Mouse (Mus musculus): ENCODE measurements at regions not wholly inside any gene's neighbourhood (a gene's known extent, or its start where the extent isn't known, plus 50 kb on each side); places are given as distances from the start of the nearest gene placed in this dataset.

GRCm38 (mm10) chr1:165086131-165086530 is 74.4 kb downstream of the Tbx19 start:
- no peak for DNase-seq (ENCODE audit: low spot score)

- DNase-seq (ENCODE audit: low spot score), result no peak
These were observed 75.8 kb downstream of the Tbx19 start for GRCm38 (mm10) chr1:165084753-165085152.

DNA sequence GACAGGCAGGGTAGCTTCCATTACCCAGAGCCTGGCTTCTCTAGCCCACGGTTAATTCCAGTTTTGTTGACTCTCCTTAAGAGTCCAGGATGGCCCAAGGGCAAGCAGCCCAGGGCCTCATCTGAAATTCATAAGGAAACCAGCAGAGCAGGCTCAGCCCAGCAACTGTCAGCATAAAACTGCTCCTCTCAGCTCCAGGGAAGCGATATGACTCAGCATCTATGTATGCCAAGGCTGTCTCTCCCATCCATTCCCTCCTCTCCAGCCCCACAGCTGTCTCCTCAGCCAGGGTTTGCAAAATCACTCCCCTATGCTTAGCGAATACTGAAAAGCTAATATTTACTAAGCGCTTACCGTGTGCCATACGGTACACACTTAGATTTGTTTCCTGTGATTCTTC is 76.4 kb downstream of the Tbx19 start:
- peak; percentile 54 for DNase-seq (ENCODE audit: low spot score)

- no peak for DNase-seq (ENCODE audit: low spot score)
These were observed 80.2 kb downstream of the Tbx19 start for GRCm38 (mm10) chr1:165080351-165080750.

GRCm38 (mm10) chr1:165077313-165077712 is 83.3 kb downstream of the Tbx19 start:
- no peak for DNase-seq (ENCODE audit: low spot score)

DNA sequence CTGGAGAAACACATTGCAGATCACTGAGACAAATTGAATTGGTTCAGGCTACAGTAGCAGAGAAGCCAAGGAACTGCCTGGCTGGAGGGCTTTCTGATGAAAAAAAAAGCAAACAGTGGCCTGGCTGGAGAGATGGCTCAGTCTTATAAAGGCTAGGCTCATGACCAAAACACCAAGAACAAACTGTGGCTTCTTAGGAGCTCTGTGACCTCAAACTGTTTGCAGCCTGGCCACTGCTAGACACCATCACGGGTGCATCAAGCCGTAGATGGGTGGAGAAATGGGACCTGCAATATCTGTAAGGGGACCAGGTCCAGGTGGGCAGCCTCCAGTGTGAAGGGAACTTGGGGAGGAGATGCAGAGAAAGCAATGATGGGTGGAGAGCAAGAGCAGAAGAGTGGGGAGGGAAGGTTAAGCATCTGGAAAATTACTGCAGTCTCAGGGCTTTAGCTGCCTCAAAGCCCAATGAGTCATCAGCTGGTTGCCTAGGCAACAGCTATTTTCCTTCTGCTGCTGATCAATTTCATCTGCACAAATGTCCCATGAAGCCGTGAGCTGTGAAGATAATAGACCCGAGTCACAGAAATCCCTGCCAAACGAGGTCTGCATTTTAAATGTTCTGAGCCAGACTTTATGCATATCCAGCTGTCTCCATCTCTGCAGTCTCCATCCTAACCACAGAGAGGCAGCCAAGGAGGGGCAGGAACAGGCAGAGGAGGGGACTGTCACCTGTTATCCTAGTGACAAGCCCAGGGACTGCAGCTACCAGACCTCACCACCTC is 85.1 kb downstream of the Tbx19 start:
- DNase-seq (ENCODE audit: low spot score), result peak; percentile 53

DNA sequence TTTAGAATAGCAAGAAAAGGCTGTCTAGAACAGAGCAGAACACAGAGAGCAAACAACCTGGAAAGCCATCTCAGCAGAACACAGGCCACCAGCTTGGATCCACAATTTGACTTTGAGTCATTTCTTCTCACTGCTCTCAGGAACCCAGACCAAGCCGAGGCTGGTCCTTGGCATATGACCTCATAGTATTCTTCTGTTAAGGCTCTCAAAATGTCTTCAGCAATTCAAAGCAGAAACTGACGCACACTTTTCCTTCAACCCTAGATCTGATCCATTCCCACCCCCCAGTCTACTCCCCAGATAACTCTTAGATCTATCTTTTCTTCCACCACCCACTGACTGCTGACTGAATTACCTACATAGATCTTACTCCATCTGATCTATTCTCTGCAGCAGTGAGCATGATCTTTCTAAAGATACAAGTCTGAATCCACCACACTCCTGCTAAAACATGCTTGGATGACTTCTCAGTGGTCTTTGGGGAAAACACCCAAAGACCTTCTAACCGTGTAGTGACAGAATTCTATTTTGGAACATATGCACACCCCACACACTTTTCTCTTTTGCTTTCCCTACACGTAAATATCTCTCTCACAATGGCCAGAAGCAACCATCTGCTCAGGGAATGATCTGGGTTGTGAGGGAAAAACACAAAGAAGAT is 88.6 kb downstream of the Tbx19 start:
- DNase-seq (ENCODE audit: low spot score), result no peak

GRCm38 (mm10) chr1:165064981-165065380 is 95.6 kb downstream of the Tbx19 start:
- no peak for DNase-seq (ENCODE audit: low spot score)

DNA sequence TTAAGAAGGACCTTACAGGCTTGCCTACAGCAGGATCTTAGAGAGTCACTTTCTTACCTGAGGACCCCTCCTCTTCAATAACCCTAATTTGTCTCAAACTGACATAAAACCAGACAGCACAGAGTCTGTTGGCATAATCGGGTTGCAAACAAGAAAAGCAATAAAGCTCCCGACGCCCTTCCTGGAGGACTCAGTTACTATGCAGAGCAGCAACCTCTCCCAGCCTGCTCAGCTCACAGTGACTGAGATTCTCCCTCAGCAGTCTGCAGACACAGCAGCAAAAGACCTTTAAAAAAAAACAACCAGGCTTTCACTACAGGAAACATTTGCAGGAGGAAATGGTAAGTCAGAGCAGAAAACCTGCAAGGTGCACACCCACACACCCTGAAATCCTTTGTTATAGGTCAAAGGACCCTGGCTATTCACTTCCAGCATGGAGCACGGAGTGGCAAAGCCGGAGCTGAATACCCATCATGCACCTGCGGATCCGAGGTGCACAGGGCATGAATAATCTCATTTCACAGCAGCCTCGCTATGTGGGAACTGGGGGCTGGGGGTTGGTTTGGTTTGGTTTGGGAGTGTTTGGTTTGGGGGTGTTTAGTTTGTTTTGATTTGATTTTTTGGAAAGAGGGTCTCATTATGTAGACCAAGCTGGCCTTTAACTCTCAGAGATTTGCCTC is 97.6 kb downstream of the Tbx19 start:
- no peak for DNase-seq (ENCODE audit: low spot score)

- no peak for DNase-seq (ENCODE audit: low spot score)
These were observed 99.2 kb downstream of the Tbx19 start for GRCm38 (mm10) chr1:165061420-165061819.

GRCm38 (mm10) chr1:165054245-165054644 is 106.3 kb downstream of the Tbx19 start:
- no peak for DNase-seq (ENCODE audit: low spot score)

- no peak for DNase-seq (ENCODE audit: low spot score)
These were observed 109.3 kb downstream of the Tbx19 start for GRCm38 (mm10) chr1:165051294-165051693.

DNA sequence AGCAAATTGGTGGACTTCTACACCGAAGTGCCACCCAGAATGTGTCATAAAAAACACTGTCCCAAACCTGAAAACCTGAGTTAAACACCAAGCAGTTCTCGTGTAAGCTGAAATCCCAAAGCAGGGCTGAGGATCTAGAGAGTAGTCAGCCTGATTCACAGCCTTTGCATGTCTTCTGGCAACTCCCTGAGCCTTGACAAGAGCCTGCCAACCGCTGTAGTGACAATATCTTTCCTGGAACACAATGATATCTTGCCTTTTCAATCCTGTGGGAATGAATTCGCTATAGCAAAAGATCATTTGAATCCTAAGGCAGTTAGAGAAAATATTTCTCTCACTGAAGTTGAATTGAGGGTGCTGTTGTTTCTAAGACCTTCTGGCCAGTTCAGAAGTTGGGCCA is 110.4 kb downstream of the Tbx19 start:
- peak; percentile 8 for DNase-seq (ENCODE audit: low spot score)

DNA sequence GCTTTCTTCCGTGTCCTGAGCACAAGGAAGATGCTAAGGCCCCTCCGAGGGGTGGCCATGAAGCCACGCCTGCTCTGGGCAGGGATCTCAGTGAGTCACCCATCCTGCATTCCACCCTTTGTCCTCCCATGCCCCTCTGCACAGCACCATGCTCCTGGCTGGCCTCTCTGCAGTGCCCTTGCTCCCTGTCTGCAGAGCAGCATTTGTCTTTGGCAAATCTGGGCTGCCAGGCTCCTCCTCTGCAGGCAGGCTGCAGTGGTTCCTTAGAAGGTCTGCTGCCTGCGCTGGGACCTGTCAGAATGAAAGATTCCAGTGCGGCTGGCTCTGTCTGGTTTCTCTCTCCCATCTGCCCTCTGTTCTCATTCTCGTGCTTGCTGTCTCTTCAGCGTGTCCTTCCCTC is 111.3 kb upstream of the Xcl1 start:
- DNase-seq (ENCODE audit: low spot score), result peak; percentile 23

DNA sequence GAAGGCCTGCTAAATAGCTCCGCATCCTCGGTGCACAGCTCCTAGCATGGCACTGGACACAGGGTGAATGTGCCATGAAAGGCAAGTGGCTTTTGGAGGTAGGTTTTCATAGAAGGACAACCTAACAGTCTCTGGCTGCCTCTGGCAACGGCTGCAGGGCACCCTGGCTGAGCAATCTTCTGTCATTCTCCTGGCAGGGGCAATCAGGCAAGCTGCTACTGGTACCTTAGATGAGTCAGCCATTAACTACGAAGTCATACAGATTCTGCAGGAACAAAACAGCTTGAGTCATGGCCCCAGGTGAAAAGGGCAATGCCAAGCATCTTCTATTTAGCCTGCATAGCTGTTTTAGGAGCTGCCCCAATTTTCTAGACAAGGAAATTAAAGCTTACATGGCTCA is 110.7 kb upstream of the Xcl1 start:
- DNase-seq (ENCODE audit: low spot score), result no peak

GRCm38 (mm10) chr1:165043361-165043760 is 108.0 kb upstream of the Xcl1 start:
- no peak for DNase-seq (ENCODE audit: low spot score)

DNA sequence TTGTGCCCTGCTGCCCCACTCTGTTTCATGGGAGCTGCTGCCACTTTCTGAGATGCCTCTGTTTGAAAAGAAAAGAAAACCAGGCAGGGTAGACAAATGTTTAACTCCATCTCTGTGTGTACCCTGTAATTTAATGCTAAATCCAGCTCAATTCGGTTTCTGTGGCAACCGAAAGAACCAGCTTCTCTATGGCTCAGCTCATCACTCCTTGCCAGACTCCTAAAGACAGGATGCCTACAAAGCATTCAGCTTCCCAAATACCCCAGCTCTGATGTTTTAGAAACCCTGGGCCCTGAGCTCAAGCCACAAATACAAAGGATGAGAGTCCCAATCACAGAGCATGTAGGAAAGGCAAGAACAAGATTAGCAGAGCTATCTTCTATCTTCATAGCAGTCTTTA is 106.8 kb upstream of the Xcl1 start:
- DNase-seq (ENCODE audit: low spot score), result no peak

DNA sequence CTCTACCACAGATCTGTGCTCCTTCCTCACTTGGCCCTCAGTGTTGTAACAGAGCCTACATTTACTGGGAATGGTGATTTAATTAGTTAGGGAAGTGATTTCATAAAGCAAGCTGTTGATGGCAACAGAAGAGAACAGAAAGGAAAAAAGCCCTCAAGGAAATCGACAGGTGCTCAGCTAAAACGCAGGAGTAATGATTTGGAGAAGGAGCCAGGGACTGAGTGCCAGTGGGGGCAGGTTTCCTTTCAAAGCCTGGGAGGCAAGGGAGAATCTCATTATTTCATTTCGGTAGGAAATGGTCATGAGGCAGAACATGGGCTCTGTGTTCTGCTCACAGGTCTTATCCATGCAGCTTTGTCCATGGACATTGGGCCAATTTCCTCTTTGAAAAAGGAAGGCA is 101.3 kb upstream of the Xcl1 start:
- no peak for DNase-seq (ENCODE audit: low spot score)

- DNase-seq (ENCODE audit: low spot score), result no peak
These were observed 100.3 kb upstream of the Xcl1 start for GRCm38 (mm10) chr1:165035618-165036017.

DNA sequence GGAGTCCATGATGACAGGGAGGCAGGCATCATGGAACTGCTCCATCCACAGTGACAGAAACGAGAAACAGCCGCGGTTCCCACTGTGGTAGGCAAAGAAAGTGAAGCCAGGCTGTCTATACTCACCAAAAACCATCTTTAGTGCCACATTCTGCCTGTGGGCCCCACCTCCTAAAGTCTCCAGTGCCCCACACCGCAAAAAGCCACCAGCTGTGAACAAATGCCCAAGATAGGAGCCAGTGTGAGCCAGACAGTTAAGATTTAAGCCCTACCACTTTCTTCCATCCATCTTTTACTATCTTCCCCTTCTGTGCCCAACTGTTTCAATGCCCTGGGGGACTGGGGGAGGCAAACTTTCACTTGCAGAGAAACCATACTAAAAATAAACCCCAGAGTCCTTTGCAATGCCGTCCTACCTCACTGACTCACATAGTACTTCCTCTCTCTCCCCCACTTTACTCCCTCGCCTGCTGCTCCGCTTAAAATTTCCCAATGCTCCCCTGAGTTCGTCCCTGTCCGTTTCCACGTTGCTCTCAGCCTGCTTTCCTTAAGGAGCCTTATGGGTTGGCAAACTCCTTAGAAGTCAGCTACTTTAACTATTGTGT is 85.7 kb upstream of the Xcl1 start:
- DNase-seq (ENCODE audit: low spot score), result no peak

DNA sequence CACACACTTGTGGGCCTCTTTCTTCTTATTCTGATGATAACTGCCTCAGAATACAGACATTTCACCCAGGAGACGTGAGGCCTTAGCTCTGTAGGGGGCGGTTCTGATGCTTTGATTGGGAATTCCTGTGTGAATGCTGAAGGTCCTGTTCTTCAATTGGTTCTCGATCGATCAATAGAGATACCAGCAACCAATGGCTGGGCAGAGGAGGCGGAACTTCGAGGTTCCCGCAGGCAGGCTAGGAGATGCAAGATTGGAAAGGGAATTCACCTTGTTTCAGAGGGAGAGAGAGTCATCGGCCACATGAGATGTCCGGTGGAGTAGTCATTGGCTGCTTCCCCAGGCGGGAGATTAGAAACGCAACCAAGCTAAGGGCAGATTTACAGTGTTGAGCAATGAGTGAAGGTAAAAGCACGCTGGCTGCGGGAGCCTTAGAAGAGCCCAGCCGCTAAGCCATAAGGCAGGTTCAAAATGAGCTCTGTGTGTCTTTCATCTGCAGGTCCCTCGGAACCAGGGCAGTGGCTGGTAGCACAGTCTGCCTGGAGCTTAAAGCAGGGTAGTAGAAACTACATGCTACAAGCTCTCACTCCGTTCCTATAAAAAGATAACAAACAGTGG is 83.5 kb upstream of the Xcl1 start:
- DNase-seq (ENCODE audit: low spot score), result no peak

- DNase-seq (ENCODE audit: low spot score), result no peak
These were observed 82.9 kb upstream of the Xcl1 start for GRCm38 (mm10) chr1:165018236-165018635.

All from heart, adult 8-10 months (tissue).